In the genomic region with DNA sequence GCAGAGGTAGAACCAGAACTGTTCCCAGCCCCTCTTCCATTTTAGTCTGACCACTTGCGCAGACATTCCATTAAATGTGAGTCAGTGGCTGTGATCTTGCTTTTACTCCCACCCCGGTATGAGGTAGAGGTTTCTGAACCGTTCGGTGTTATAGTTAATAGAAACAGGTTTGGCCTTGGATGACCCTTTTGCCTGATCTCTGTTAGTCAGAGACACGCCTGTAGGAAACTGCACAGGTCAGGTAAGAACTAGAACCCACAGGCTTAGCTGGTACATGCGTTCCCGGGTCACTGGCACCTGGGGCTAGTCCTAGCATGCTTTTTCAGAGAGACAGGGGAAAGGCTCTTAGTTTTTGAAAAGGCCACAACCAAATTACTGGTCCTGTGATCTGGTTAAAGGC, we compare ENCODE assay signal across 23 mouse cellular contexts. TPM values are rescaled to one million over a fixed set of nuclear protein-coding genes. Genes with fewer than 3 reads are reported as not detected.
A peak's percentile ranks its signal among the peaks of the same experiment; 100 is the strongest.
DNase-seq lines count a peak whose midpoint lies in the region; ATAC-seq and TF ChIP-seq lines count a peak whose summit lies in the region.
"Had no signal": no experiment of that assay in that cellular context is flagged by ENCODE, and none has a peak within 500 bp of the region (broad histone marks: within the 10 kb centered on the region; RNA-seq: fewer than 3 reads in every experiment).

No protein-coding gene starts in this region.

- no peak overlapping the region for H3K4me2 ChIP-seq in kidney, postnatal 0 days (ENCODE audit: low read length)
- no peak overlapping the region for H3K4me2 ChIP-seq in stomach, embryonic 16.5 days (ENCODE audit: low read depth, low read length)
- H3K4me2 ChIP-seq: embryonic facial prominence, embryonic 13.5 days; heart, embryonic 13.5 days; hindbrain, embryonic 14.5 days; limb, embryonic 12.5 days; liver, embryonic 12.5 days had no signal

- H3K9ac ChIP-seq in kidney, postnatal 0 days (ENCODE audit: low read depth, low read length): no peak overlapping the region
- no peak overlapping the region for H3K9ac ChIP-seq in stomach, embryonic 16.5 days (ENCODE audit: low read length)
- H3K9ac ChIP-seq: embryonic facial prominence, embryonic 13.5 days; heart, embryonic 13.5 days; hindbrain, embryonic 14.5 days; limb, embryonic 12.5 days; liver, embryonic 12.5 days had no signal

- no peaks in the 10 kb centered on the region for H3K27me3 ChIP-seq in kidney, postnatal 0 days (ENCODE audit: insufficient read depth, low read length)
- H3K27me3 ChIP-seq in stomach, embryonic 16.5 days (ENCODE audit: control insufficient read depth, insufficient read depth, low read length): no peaks in the 10 kb centered on the region
- H3K27me3 ChIP-seq: CH12.LX; embryonic facial prominence, embryonic 13.5 days; heart, embryonic 13.5 days; limb, embryonic 12.5 days; liver, embryonic 12.5 days had no signal

- peak overlapping the region; percentile 48; the same call in 1 of the 2 replicates for H3K27ac ChIP-seq in kidney, postnatal 0 days
- peak overlapping the region; percentile 83 for H3K27ac ChIP-seq in stomach, embryonic 16.5 days (ENCODE audit: low read length)
- H3K27ac ChIP-seq: embryonic facial prominence, embryonic 13.5 days; heart, embryonic 13.5 days; hindbrain, embryonic 14.5 days; limb, embryonic 12.5 days; liver, embryonic 12.5 days; midbrain, embryonic 10.5 days had no signal

- peaks cover 8% of the 10 kb centered on the region; the same call in 1 of the 2 replicates for H3K4me1 ChIP-seq in kidney, postnatal 0 days (replicated peaks; ENCODE audit: insufficient read depth, low read length)
- peaks cover 34% of the 10 kb centered on the region for H3K4me1 ChIP-seq in stomach, embryonic 16.5 days (ENCODE audit: control insufficient read depth, insufficient read depth, low read length)

- peak; percentile 67 for DNase-seq in kidney, adult 11 months
- DNase-seq in kidney, adult 8-10 months: no peak
- DNase-seq in urinary bladder, postnatal 14 days (ENCODE audit: low spot score): peak; percentile 69
- DNase-seq in urinary bladder, postnatal 10 days (ENCODE audit: low spot score): no peak
- no peak for DNase-seq in kidney, postnatal 0 days (ENCODE audit: low spot score)
- DNase-seq in adrenal gland, postnatal 10 days: no peak
- no peak for DNase-seq in left cerebral cortex, adult 11 months (ENCODE audit: low spot score)
- DNase-seq: adrenal gland, postnatal 14 days; cerebellum, adult 11 months; cerebellum, postnatal 14 days; lung, adult 2 months; right cerebral cortex, postnatal 4 days; thymus, adult 18-20 months had no signal

- TF ChIP-seq CTCF in kidney, postnatal 0 days (IDR thresholded peaks at IDR 0.05; ENCODE audit: low read depth): no peak

- H3K36me3 ChIP-seq in kidney, postnatal 0 days (ENCODE audit: insufficient read depth, low read length): no peaks in the 10 kb centered on the region
- no peaks in the 10 kb centered on the region for H3K36me3 ChIP-seq in stomach, embryonic 16.5 days (ENCODE audit: control insufficient read depth, insufficient read depth, low read length)
- H3K36me3 ChIP-seq: embryonic facial prominence, embryonic 13.5 days; limb, embryonic 12.5 days; liver, embryonic 12.5 days had no signal

- H3K4me3 ChIP-seq in kidney, postnatal 0 days (replicated peaks; ENCODE audit: low read depth, low read length): no peak overlapping the region
- H3K4me3 ChIP-seq in stomach, embryonic 16.5 days (replicated peaks; ENCODE audit: low read length): no peak overlapping the region
- H3K4me3 ChIP-seq: embryonic facial prominence, embryonic 13.5 days; heart, embryonic 13.5 days; limb, embryonic 12.5 days; liver, embryonic 12.5 days; midbrain, embryonic 10.5 days had no signal

- peak; percentile 42; the same call in 1 of the 2 replicates for ATAC-seq in kidney, postnatal 0 days (replicated peaks; ENCODE audit: low FRiP score, low read depth)
- ATAC-seq in stomach, embryonic 16.5 days (ENCODE audit: insufficient read depth, low FRiP score): no peak; the same call in 1 of the 2 replicates
- ATAC-seq: activated CD4-positive, CD25-positive, alpha-beta regulatory T cell, adult 4 months; forebrain, embryonic 14.5 days; liver, embryonic 12.5 days had no signal

- H3K9me3 ChIP-seq in kidney, postnatal 0 days (replicated peaks; ENCODE audit: low read length): no peaks in the 10 kb centered on the region
- no peaks in the 10 kb centered on the region for H3K9me3 ChIP-seq in stomach, embryonic 16.5 days (replicated peaks; ENCODE audit: control insufficient read depth, low read length)
- H3K9me3 ChIP-seq: embryonic facial prominence, embryonic 13.5 days; heart, embryonic 13.5 days; limb, embryonic 12.5 days; liver, embryonic 12.5 days; midbrain, embryonic 10.5 days had no signal

- 72% methylated on average over 7 of the region's 7 CpGs for WGBS in kidney, postnatal 0 days
- 63% methylated on average over 7 of the region's 7 CpGs for WGBS in stomach, embryonic 16.5 days

RNA-seq across cellular contexts. Expression of a gene that starts 59.7 kb away (rescaled TPM):
- 82.4 and 84.5 TPM in 2 replicates for polyA plus RNA-seq in kidney, postnatal 0 days (2015; fragmentation: Nextera tagmentation; extraction: Ambion mirVana)
- 40.7 and 47.1 TPM in 2 replicates for polyA plus RNA-seq in stomach, embryonic 16.5 days (2015; fragmentation: Nextera tagmentation; extraction: Ambion mirVana)
- 100 to 1,000 TPM; 145 to 179 TPM for total RNA-seq in adrenal gland, postnatal 10 days (2021)

Comparison
In these comparisons a context has a peak if more than half of its experiments do, and no peak if none do; other contexts are left out.
1. DNase-seq: peak in kidney, adult 11 months (single experiment) and urinary bladder, postnatal 14 days (single experiment); none in kidney, adult 8-10 months (0 of 2), urinary bladder, postnatal 10 days (single experiment), kidney, postnatal 0 days (single experiment), adrenal gland, postnatal 10 days (single experiment) and left cerebral cortex, adult 11 months (single experiment).